Mouse (Mus musculus): ENCODE data around the gene Prm1. TPM values are rescaled to one million over a fixed set of nuclear protein-coding genes. Genes with fewer than 3 reads are reported as not detected.

The Prm1 gene
- polyA plus RNA-seq, 1 experiment = not detected

- Histone ChIP-seq H3K79me2 (ENCODE audit: control insufficient read depth, insufficient read depth) (peaks cover 5% of the 10 kb centered on the region), H3K4me2 (ENCODE audit: low read depth) (peak overlapping the region; percentile 79), H3ac (ENCODE audit: control insufficient read depth, insufficient read length) (peak overlapping the region; percentile 57), H3K36me3 (ENCODE audit: control insufficient read depth, insufficient read depth) (no peaks in the 10 kb centered on the region), H3K4me3 (peak overlapping the region; percentile 64), H3K27me3 (ENCODE audit: control insufficient read depth, insufficient read depth, insufficient read length) (no peaks in the 10 kb centered on the region)
- TF ChIP-seq MYOG (IDR thresholded peaks at IDR 0.05; ENCODE audit: control insufficient read depth in 1 of 3, insufficient read depth in 1 of 3, insufficient read length in 2 of 3, low read depth in 2 of 3) (no peak), SRF (IDR thresholded peaks at IDR 0.05; ENCODE audit: control insufficient read depth, insufficient read length, low read depth) (no peak), CEBPB (IDR thresholded peaks at IDR 0.05; ENCODE audit: insufficient read depth, poor library complexity, severe bottlenecking) (no peak), REST (IDR thresholded peaks at IDR 0.05; ENCODE audit: insufficient read depth, insufficient read length) (no peak), MYOD1 (IDR thresholded peaks at IDR 0.05; ENCODE audit: control insufficient read depth in 1 of 3, insufficient read length in 2 of 3, low read depth in 2 of 3) (no peak), POLR2A (IDR thresholded peaks at IDR 0.05; ENCODE audit: insufficient read length, low read depth) (no peak), MAX (IDR thresholded peaks at IDR 0.05; ENCODE audit: low read depth) (no peak)
Measured at GRCm38 (mm10) chr16:10783883-10784792, 21.5 kb downstream of the Prm1 start.

- TF ChIP-seq POLR2A (IDR thresholded peaks at IDR 0.05; ENCODE audit: insufficient read length, low read depth) (no peak), CEBPB (IDR thresholded peaks at IDR 0.05; ENCODE audit: insufficient read depth, poor library complexity, severe bottlenecking) (no peak), POLR2AphosphoS2 (IDR thresholded peaks at IDR 0.05; ENCODE audit: insufficient read length, low read depth) (no peak), USF1 (IDR thresholded peaks at IDR 0.05; ENCODE audit: low read depth) (no peak), SRF (IDR thresholded peaks at IDR 0.05; ENCODE audit: control insufficient read depth, insufficient read length, low read depth) (no peak)
- H3ac ChIP-seq (ENCODE audit: control insufficient read depth, insufficient read length) = no peak overlapping the region
- no peaks in the 10 kb centered on the region for H3K27me3 ChIP-seq (ENCODE audit: control insufficient read depth, insufficient read depth, insufficient read length)
- H3K79me2 ChIP-seq (ENCODE audit: control insufficient read depth, insufficient read depth) = peaks cover 5% of the 10 kb centered on the region
- H3K4me2 ChIP-seq (ENCODE audit: low read depth) = peak overlapping the region; percentile 79
- H3K4me3 ChIP-seq = peak overlapping the region; percentile 64
- H3K36me3 ChIP-seq (ENCODE audit: control insufficient read depth, insufficient read depth) = no peaks in the 10 kb centered on the region
Measured at GRCm38 (mm10) chr16:10783451-10783850, 22.2 kb downstream of the Prm1 start.

- H3K4me3 ChIP-seq = peak overlapping the region; percentile 64
- TF ChIP-seq MYOG (IDR thresholded peaks at IDR 0.05; ENCODE audit: control insufficient read depth in 1 of 3, insufficient read depth in 1 of 3, insufficient read length in 2 of 3, low read depth in 2 of 3) (no peak), TCF3 (IDR thresholded peaks at IDR 0.05; ENCODE audit: insufficient read length, low read depth) (no peak), REST (IDR thresholded peaks at IDR 0.05; ENCODE audit: insufficient read depth, insufficient read length) (no peak), MAX (IDR thresholded peaks at IDR 0.05; ENCODE audit: low read depth) (no peak)
- H3K27me3 ChIP-seq (ENCODE audit: control insufficient read depth, insufficient read depth, insufficient read length) = no peaks in the 10 kb centered on the region
- H3K4me2 ChIP-seq (ENCODE audit: low read depth) = peak overlapping the region; percentile 79
- no peaks in the 10 kb centered on the region for H3K36me3 ChIP-seq (ENCODE audit: control insufficient read depth, insufficient read depth)
- H3ac ChIP-seq (ENCODE audit: control insufficient read depth, insufficient read length) = no peak overlapping the region
- peaks cover 5% of the 10 kb centered on the region for H3K79me2 ChIP-seq (ENCODE audit: control insufficient read depth, insufficient read depth)
Measured at GRCm38 (mm10) chr16:10783152-10783434, 22.5 kb downstream of the Prm1 start.

- TF ChIP-seq REST (IDR thresholded peaks at IDR 0.05; ENCODE audit: insufficient read depth, insufficient read length) (no peak), TCF3 (IDR thresholded peaks at IDR 0.05; ENCODE audit: insufficient read length, low read depth) (no peak), TCF12 (IDR thresholded peaks at IDR 0.05; ENCODE audit: insufficient read depth, poor library complexity, severe bottlenecking) (no peak), USF1 (IDR thresholded peaks at IDR 0.05; ENCODE audit: low read depth) (no peak), MYOD1 (IDR thresholded peaks at IDR 0.05; ENCODE audit: control insufficient read depth in 1 of 3, insufficient read length in 2 of 3, low read depth in 2 of 3) (no peak), POLR2AphosphoS2 (IDR thresholded peaks at IDR 0.05; ENCODE audit: insufficient read length, low read depth) (no peak), SRF (IDR thresholded peaks at IDR 0.05; ENCODE audit: control insufficient read depth, insufficient read length, low read depth) (no peak), CEBPB (IDR thresholded peaks at IDR 0.05; ENCODE audit: insufficient read depth, poor library complexity, severe bottlenecking) (no peak), MAX (IDR thresholded peaks at IDR 0.05; ENCODE audit: low read depth) (no peak), MYOG (IDR thresholded peaks at IDR 0.05; ENCODE audit: control insufficient read depth in 1 of 3, insufficient read depth in 1 of 3, insufficient read length in 2 of 3, low read depth in 2 of 3) (no peak), POLR2A (IDR thresholded peaks at IDR 0.05; ENCODE audit: insufficient read length, low read depth) (no peak), E2F4 (IDR thresholded peaks at IDR 0.05; ENCODE audit: insufficient read depth) (no peak)
- Histone ChIP-seq H3K4me3 (peak overlapping the region; percentile 64), H3K27me3 (ENCODE audit: control insufficient read depth, insufficient read depth, insufficient read length) (no peaks in the 10 kb centered on the region), H3K4me2 (ENCODE audit: low read depth) (peak overlapping the region; percentile 79), H3K79me2 (ENCODE audit: control insufficient read depth, insufficient read depth) (peaks cover 5% of the 10 kb centered on the region), H3K36me3 (ENCODE audit: control insufficient read depth, insufficient read depth) (no peaks in the 10 kb centered on the region), H3ac (ENCODE audit: control insufficient read depth, insufficient read length) (no peak overlapping the region)
Measured at GRCm38 (mm10) chr16:10782377-10783151, 23.1 kb downstream of the Prm1 start.
